Mouse (Mus musculus): ENCODE measurements around the gene Galnt14. TPM values are rescaled to one million over a fixed set of nuclear protein-coding genes. Genes with fewer than 3 reads are reported as not detected.

Gene Galnt14
- polyA plus RNA-seq, 1 experiment from 2014 or later: 16.8 TPM

DNA sequence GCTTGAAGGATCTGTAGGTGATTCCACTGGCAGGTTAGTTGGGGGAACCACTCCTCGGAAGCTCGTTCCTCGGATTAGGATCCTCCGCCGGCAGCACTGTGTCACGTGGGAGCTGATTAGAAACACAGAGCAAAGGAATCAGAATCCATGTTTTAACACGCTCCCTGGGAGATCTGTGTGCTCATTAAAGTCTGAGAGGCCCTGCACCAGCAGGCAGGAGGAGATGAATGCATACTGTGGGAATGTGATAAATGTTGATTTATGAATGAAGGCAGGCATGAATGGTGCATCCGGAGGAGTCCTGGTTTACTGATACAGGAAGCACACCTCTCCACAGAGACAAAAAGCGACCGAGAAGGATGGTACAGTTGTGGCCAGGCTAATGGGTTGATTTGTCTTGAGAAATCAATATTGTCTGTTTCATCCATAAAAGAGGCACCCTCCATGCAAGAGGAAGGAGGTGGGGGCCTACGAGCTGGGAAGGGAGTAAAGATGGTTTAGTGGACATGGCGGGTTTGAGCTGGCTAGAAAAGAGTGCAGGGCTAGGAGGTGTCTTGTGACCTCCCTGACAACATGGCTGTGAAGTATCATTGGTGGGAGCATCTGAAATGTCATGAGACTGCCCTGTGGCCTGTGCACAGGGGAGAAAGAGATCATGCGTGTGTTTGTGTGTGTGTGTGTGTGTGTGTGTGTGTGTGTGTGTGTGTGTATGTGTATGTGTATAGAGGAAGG lies 202.3 kb downstream of the Galnt14 start:
- WGBS: 49% methylated on average over 13 of the region's 13 CpGs
- peak overlapping the region; percentile 28; the same call in 1 of the 2 replicates for H3K27ac ChIP-seq
- H3K4me2 ChIP-seq (replicated peaks): no peak overlapping the region
- H3K9me3 ChIP-seq (ENCODE audit: control insufficient read depth, low read length): no peaks in the 10 kb centered on the region
- 0 out of 2 replicates have a peak, but pooled peaks cover 4% of the 10 kb centered on the region for H3K4me1 ChIP-seq (replicated peaks; ENCODE audit: control insufficient read depth, insufficient read depth, low read length)
- H3K9ac ChIP-seq: no peak overlapping the region
- no peaks in the 10 kb centered on the region for H3K27me3 ChIP-seq (ENCODE audit: control insufficient read depth, insufficient read depth, low read length)
- no peaks in the 10 kb centered on the region for H3K36me3 ChIP-seq (replicated peaks; ENCODE audit: control insufficient read depth, insufficient read depth)
- DNase-seq (ENCODE audit: low spot score) (peak; percentile 58), ATAC-seq (ENCODE audit: low FRiP score) (peak; percentile 82)
- H3K4me3 ChIP-seq (replicated peaks; ENCODE audit: low read length): no peak overlapping the region

DNA sequence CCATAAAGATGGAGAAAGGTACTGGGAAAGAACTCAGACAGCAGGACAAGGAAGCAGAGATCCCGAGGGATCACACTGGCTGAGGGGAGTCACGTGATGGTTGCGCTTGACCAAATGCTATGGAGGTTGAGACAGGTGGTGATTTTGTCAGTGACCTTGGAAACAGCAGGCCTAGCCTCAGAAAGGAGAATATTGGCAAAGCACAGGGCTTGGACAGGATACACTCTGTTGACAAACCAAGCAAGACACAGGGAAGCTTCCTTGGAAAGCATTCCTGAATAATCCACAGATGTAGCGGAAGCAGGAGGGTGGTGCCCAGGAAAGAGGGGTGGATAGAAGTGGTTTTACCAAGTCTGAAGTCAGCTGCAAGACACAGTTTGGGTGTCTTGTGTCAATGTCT lies 206.1 kb downstream of the Galnt14 start:
- no peak overlapping the region for H3K9ac ChIP-seq
- no peaks in the 10 kb centered on the region for H3K27me3 ChIP-seq (ENCODE audit: control insufficient read depth, insufficient read depth, low read length)
- no peaks in the 10 kb centered on the region for H3K9me3 ChIP-seq (ENCODE audit: control insufficient read depth, low read length)
- no peaks in the 10 kb centered on the region for H3K36me3 ChIP-seq (replicated peaks; ENCODE audit: control insufficient read depth, insufficient read depth)
- H3K27ac ChIP-seq: no peak overlapping the region
- ATAC-seq (ENCODE audit: low FRiP score): no peak
- no peak for DNase-seq (ENCODE audit: low spot score)
- H3K4me2 ChIP-seq (replicated peaks): no peak overlapping the region
- no peak overlapping the region for H3K4me3 ChIP-seq (replicated peaks; ENCODE audit: low read length)
- 91% methylated on average over 4 of the region's 4 CpGs for WGBS
- H3K4me1 ChIP-seq (replicated peaks; ENCODE audit: control insufficient read depth, insufficient read depth, low read length): 0 out of 2 replicates have a peak, but pooled peaks cover 4% of the 10 kb centered on the region

DNA sequence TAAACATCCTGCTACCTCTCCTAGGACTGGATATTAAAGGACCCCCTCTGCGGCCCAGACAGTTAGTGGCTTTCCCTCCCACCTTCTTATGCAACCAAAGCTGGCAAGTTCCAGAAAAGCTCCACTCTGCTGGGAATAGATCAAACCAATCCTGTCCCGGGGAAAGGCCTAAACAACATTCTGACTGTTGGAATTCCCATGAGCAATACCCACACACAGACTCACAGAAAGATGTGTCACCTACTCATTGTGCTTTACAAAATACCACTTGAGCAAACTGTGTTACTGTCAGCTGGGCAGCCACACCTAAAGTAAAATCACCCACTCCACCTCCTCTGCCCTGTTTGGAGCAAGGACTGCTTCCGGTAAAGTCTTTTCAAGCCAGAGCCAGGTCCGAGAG lies 207.6 kb downstream of the Galnt14 start:
- DNase-seq (ENCODE audit: low spot score) (no peak), ATAC-seq (ENCODE audit: low FRiP score) (no peak)
- Histone ChIP-seq H3K27ac (no peak overlapping the region), H3K4me1 (replicated peaks; ENCODE audit: control insufficient read depth, insufficient read depth, low read length) (0 out of 2 replicates have a peak, but pooled peaks cover 2% of the 10 kb centered on the region), H3K4me2 (replicated peaks) (no peak overlapping the region), H3K27me3 (ENCODE audit: control insufficient read depth, insufficient read depth, low read length) (no peaks in the 10 kb centered on the region), H3K9me3 (ENCODE audit: control insufficient read depth, low read length) (no peaks in the 10 kb centered on the region), H3K36me3 (replicated peaks; ENCODE audit: control insufficient read depth, insufficient read depth) (no peaks in the 10 kb centered on the region), H3K4me3 (replicated peaks; ENCODE audit: low read length) (no peak overlapping the region), H3K9ac (no peak overlapping the region)
- WGBS: 89% methylated on average over 4 of the region's 4 CpGs

DNA sequence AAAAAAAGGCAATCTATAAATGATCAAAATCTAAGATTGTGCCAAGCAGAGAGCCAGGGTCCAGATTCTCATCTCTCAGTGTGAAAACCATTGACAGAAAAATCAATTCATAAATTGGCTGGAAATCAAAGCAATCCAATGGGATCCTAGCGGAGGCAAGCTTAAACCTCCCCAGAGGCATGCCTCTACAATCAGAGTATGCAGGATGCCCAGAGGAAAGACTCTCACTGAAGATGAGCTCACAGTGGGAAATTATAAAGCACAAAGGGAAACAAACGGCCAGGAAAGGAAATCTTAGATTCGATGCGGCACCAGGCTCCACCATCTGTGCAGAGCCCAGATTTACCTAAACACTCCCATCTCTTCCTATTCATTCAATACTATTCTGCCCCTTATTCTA lies 220.7 kb downstream of the Galnt14 start:
- WGBS: 56% methylated on average over 4 of the region's 4 CpGs

DNA sequence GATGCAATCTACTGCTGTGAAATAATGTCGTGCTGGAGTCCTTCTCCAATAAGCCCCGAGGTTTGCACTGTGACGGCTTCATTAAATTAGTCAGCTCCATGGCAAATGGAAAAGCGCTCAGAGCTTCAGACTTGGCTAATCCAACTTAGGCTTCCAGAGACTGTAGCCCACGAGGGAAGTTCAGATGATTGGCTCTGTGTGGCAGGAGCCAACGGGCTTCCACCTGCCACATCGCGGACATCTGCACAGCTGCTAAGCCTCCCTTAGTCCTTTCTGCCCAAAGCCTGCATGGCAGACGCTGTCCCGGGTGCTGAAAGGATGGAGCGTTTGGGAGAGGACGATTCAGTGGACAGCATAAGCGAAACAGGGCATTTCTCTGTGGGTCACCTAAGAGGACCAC lies 222.5 kb downstream of the Galnt14 start:
- no peak overlapping the region for H3K4me3 ChIP-seq (replicated peaks; ENCODE audit: low read length)
- WGBS: 15% methylated on average over 13 of the region's 13 CpGs
- no peaks in the 10 kb centered on the region for H3K36me3 ChIP-seq (replicated peaks; ENCODE audit: control insufficient read depth, insufficient read depth)
- DNase-seq (ENCODE audit: low spot score): peak; percentile 62
- no peaks in the 10 kb centered on the region for H3K27me3 ChIP-seq (ENCODE audit: control insufficient read depth, insufficient read depth, low read length)
- peaks cover 12% of the 10 kb centered on the region; the same call in 1 of the 2 replicates for H3K4me1 ChIP-seq (replicated peaks; ENCODE audit: control insufficient read depth, insufficient read depth, low read length)
- peak overlapping the region; percentile 19 for H3K4me2 ChIP-seq (replicated peaks)
- no peaks in the 10 kb centered on the region for H3K9me3 ChIP-seq (ENCODE audit: control insufficient read depth, low read length)
- ATAC-seq (ENCODE audit: low FRiP score): peak; percentile 44
- H3K9ac ChIP-seq: 0 out of 2 replicates have a peak overlapping the region, but pooled peaks have one; percentile 7
- peak overlapping the region; percentile 74 for H3K27ac ChIP-seq

More for the DNA sequence above, 220.7 kb downstream of the Galnt14 start:
- H3K4me3 ChIP-seq (replicated peaks; ENCODE audit: low read length): no peak overlapping the region
- H3K9ac ChIP-seq: no peak overlapping the region
- no peak overlapping the region for H3K4me2 ChIP-seq (replicated peaks)
- no peaks in the 10 kb centered on the region for H3K36me3 ChIP-seq (replicated peaks; ENCODE audit: control insufficient read depth, insufficient read depth)
- DNase-seq (ENCODE audit: low spot score): no peak
- no peaks in the 10 kb centered on the region for H3K27me3 ChIP-seq (ENCODE audit: control insufficient read depth, insufficient read depth, low read length)
- no peak for ATAC-seq (ENCODE audit: low FRiP score)
- H3K27ac ChIP-seq: peak overlapping the region; percentile 7; the same call in 1 of the 2 replicates
- peaks cover 12% of the 10 kb centered on the region; the same call in 1 of the 2 replicates for H3K4me1 ChIP-seq (replicated peaks; ENCODE audit: control insufficient read depth, insufficient read depth, low read length)
- no peaks in the 10 kb centered on the region for H3K9me3 ChIP-seq (ENCODE audit: control insufficient read depth, low read length)

DNA sequence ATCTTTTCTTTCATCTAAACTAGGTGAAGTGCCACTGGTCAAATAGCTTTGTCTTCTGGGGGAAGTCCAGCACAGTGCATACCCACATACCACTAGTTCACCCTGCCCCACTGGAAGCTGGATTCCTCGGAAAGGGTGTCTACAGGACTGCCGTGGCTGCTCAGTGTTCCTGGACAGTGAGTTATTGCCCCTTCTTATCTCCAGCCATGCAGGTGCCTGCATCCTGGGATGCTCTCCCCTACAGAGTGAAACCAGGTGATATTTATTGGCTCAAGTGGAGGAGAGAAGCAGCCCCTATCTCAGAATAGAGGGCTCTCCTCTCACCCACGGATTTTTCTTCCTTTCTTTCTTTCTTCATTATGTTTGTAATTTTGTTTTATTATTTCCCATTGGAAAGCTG lies 222.9 kb downstream of the Galnt14 start:
- Histone ChIP-seq H3K9me3 (ENCODE audit: control insufficient read depth, low read length) (no peaks in the 10 kb centered on the region), H3K9ac (no peak overlapping the region), H3K4me3 (replicated peaks; ENCODE audit: low read length) (no peak overlapping the region), H3K4me2 (replicated peaks) (peak overlapping the region; percentile 19), H3K27me3 (ENCODE audit: control insufficient read depth, insufficient read depth, low read length) (no peaks in the 10 kb centered on the region), H3K4me1 (replicated peaks; ENCODE audit: control insufficient read depth, insufficient read depth, low read length) (peaks cover 12% of the 10 kb centered on the region; the same call in 1 of the 2 replicates), H3K27ac (peak overlapping the region; percentile 74), H3K36me3 (replicated peaks; ENCODE audit: control insufficient read depth, insufficient read depth) (no peaks in the 10 kb centered on the region)
- WGBS: 45% methylated on average over 3 of the region's 3 CpGs
- ATAC-seq (ENCODE audit: low FRiP score) (peak; percentile 42), DNase-seq (ENCODE audit: low spot score) (peak; percentile 44)

DNA sequence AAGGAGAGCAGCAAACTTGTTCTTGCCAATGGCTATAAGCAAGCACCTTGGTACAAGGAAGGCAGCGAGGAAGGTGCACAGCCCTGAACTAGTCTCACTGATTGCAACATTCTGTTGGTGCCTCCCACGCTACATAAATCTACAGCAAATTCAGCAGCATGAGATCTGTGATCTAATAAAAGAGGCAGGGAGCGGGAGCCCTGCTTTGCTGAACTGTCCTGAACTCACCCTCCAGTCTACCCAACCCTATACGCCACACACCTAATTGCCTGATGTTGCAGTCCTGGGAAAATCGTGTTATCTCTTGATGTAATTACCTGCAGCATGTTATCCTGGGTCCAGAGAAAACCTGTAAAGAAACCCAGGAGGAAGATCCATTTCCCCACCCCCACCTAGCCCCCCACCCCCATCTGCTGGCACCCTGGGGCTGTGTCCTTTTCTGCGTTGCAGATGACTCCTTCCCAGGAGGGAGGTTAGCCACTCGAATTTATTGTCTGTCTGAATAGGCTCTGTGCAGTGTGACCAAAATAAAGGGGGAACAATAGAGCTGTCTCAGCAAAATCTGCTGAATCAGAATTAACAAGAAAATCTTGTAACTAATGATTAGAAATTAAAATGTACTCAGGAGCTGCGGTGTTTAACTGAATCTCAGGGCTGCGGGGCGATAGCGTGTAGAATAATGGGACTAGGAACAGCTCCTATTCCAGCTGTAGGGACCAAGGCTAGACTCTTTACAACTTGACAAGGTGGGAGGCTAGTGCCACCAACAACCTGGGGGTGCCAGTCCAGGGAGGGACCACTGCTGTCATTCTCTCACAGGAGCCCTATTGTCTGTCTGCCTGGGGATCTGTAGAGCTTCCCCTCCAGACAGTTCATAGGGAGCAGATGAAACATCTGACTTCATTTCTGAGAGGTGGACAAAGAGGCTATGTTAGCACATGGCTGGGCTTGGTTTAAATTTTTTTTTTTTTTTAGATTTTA lies 232.9 kb downstream of the Galnt14 start:
- Histone ChIP-seq H3K4me1 (replicated peaks; ENCODE audit: control insufficient read depth, insufficient read depth, low read length) (peaks cover 16% of the 10 kb centered on the region), H3K4me2 (replicated peaks) (peak overlapping the region; percentile 17), H3K36me3 (replicated peaks; ENCODE audit: control insufficient read depth, insufficient read depth) (no peaks in the 10 kb centered on the region), H3K27ac (peak overlapping the region; percentile 73), H3K27me3 (ENCODE audit: control insufficient read depth, insufficient read depth, low read length) (no peaks in the 10 kb centered on the region), H3K9ac (no peak overlapping the region), H3K4me3 (replicated peaks; ENCODE audit: low read length) (no peak overlapping the region), H3K9me3 (ENCODE audit: control insufficient read depth, low read length) (no peaks in the 10 kb centered on the region)
- WGBS: 16% methylated on average over 11 of the region's 11 CpGs
- ATAC-seq (ENCODE audit: low FRiP score) (peak; percentile 72), DNase-seq (ENCODE audit: low spot score) (peak; percentile 39)

DNA sequence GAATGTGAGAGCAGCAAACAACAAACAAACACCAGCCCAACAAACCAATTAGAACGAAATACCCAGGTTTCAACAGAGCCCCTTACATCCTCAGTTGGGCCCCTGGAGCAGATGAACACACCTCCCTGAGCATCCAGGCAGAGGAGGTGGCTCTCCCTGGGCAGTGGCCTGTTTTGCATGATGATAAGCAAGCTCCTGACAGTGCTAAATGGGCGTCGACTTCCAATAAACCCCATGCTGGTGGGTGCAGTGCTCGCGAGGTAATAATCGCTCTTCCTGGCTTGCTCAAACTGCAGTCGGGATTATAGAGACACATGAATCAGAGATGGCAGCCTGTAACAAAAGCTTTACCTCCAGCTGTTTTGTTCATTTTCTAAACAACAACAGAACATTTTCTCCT lies 235.9 kb downstream of the Galnt14 start:
- ATAC-seq (ENCODE audit: low FRiP score): peak; percentile 71
- no peak for DNase-seq (ENCODE audit: low spot score)
- Histone ChIP-seq H3K4me1 (replicated peaks; ENCODE audit: control insufficient read depth, insufficient read depth, low read length) (peaks cover 16% of the 10 kb centered on the region), H3K27ac (peak overlapping the region; percentile 22; the same call in 1 of the 2 replicates), H3K9ac (no peak overlapping the region), H3K27me3 (ENCODE audit: control insufficient read depth, insufficient read depth, low read length) (no peaks in the 10 kb centered on the region), H3K4me2 (replicated peaks) (no peak overlapping the region), H3K4me3 (replicated peaks; ENCODE audit: low read length) (no peak overlapping the region), H3K9me3 (ENCODE audit: control insufficient read depth, low read length) (no peaks in the 10 kb centered on the region), H3K36me3 (replicated peaks; ENCODE audit: control insufficient read depth, insufficient read depth) (no peaks in the 10 kb centered on the region)
- WGBS: 29% methylated on average over 7 of the region's 7 CpGs

DNA sequence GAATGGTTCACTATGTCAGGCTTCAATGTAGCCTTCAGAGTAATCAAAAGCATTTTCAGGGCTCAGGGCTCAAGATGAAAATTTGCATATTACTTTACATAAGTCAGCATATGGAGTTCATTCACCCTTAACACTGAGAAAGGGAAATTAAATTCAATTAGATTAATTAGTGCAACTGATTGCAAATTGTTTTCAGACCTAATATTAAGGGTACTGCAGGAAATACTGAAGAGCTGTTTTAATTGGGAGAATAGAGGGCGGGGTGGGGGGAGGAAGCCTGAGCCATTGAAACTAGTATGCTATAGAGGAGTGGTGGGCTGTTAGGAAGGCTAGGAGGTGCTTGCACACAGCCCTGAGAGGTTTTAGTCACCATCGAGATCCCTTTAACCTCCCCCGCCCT lies 237.2 kb downstream of the Galnt14 start:
- Histone ChIP-seq H3K27ac (no peak overlapping the region), H3K9me3 (ENCODE audit: control insufficient read depth, low read length) (no peaks in the 10 kb centered on the region), H3K9ac (no peak overlapping the region), H3K4me3 (replicated peaks; ENCODE audit: low read length) (no peak overlapping the region), H3K4me1 (replicated peaks; ENCODE audit: control insufficient read depth, insufficient read depth, low read length) (peaks cover 11% of the 10 kb centered on the region), H3K4me2 (replicated peaks) (no peak overlapping the region), H3K36me3 (replicated peaks; ENCODE audit: control insufficient read depth, insufficient read depth) (no peaks in the 10 kb centered on the region), H3K27me3 (ENCODE audit: control insufficient read depth, insufficient read depth, low read length) (no peaks in the 10 kb centered on the region)
- DNase-seq (ENCODE audit: low spot score) (no peak), ATAC-seq (ENCODE audit: low FRiP score) (no peak)
- WGBS: 83% methylated on average over 3 of the region's 3 CpGs
